Mouse (Mus musculus) neutrophil, adult 83 days (primary cell): ENCODE measurements around the gene Ankrd35. TPM values are rescaled to one million over a fixed set of nuclear protein-coding genes. Genes with fewer than 3 reads are reported as not detected.

Experiments
- total RNA-seq, 2 experiments: library from RNA; stranded (reverse); gene quantifications; one replicate each; pipeline ENCODE4 v1.2.4; 2023

The Ankrd35 gene
- total RNA-seq = not detected

GRCm38 (mm10) chr3:96669727-96670468 lies at the start of gene Ankrd35:
Gene Ankrd35, plus strand, starts transcription at chr3:96670131.

GRCm38 (mm10) chr3:96629729-96630600 lies 40.0 kb upstream of the Ankrd35 start, which contains the start of gene Rbm8a:
Gene Rbm8a, plus strand, starts transcription at chr3:96629933.

GRCm38 (mm10) chr3:96634928-96635879 lies 34.7 kb upstream of the Ankrd35 start, which contains the start of the genes Pex11b and Gm42957:
Gene Pex11b, plus strand, starts transcription at chr3:96635376.
Gene Gm42957, plus strand, starts transcription at chr3:96635474.

GRCm38 (mm10) chr3:96645018-96645649 lies 24.8 kb upstream of the Ankrd35 start, which contains the start of gene Itga10:
Gene Itga10, plus strand, starts transcription at chr3:96645584.

GRCm38 (mm10) chr3:96696198-96696765 lies 26.4 kb downstream of the Ankrd35 start, which contains the start of gene Pias3:
Gene Pias3, plus strand, starts transcription at chr3:96696384.

GRCm38 (mm10) chr3:96707903-96708683 lies 38.2 kb downstream of the Ankrd35 start, which contains the start of gene Nudt17:
Gene Nudt17, minus strand, starts transcription at chr3:96708562.

GRCm38 (mm10) chr3:96727343-96727827 lies 57.5 kb downstream of the Ankrd35 start, which contains the start of the genes Polr3c and Rnf115:
Gene Polr3c, minus strand, starts transcription at chr3:96727628.
Gene Rnf115, plus strand, starts transcription at chr3:96727664.

Other genes starting within 250 kb of the Ankrd35 start
- not detected for gene BC107364, start 217.8 kb upstream of the Ankrd35 start, total RNA-seq
- gene Hfe2, start 145.0 kb upstream of the Ankrd35 start, total RNA-seq = not detected
- 100 to 1,000 TPM; 373 to 405 TPM for gene Txnip, start 112.2 kb upstream of the Ankrd35 start, total RNA-seq
- gene Gm16253, start 93.1 kb upstream of the Ankrd35 start, total RNA-seq = not detected
- 10 to 100 TPM; 14.2 to 18.0 TPM for gene Polr3gl, start 76.0 kb upstream of the Ankrd35 start, total RNA-seq
- not detected for gene Ankrd34a, start 73.5 kb upstream of the Ankrd35 start, total RNA-seq
- under 1 TPM; 0.68 to 0.73 TPM for gene Lix1l, start 69.0 kb upstream of the Ankrd35 start, total RNA-seq
- 10 to 100 TPM; 49.4 to 49.5 TPM for gene Rbm8a, start 40.2 kb upstream of the Ankrd35 start, total RNA-seq
- 10 to 100 TPM; 12.7 to 14.2 TPM for gene Pex11b, start 34.8 kb upstream of the Ankrd35 start, total RNA-seq
- gene Gm42957, start 34.7 kb upstream of the Ankrd35 start, total RNA-seq = not detected
- gene Itga10, start 24.5 kb upstream of the Ankrd35 start, total RNA-seq = 1 to 10 TPM in 1 of 2 experiments, under 1 TPM in 1; 0.79 to 1.4 TPM
- gene Pias3, start 26.3 kb downstream of the Ankrd35 start, total RNA-seq = 10 to 100 TPM; 38.3 to 43.9 TPM
- gene Nudt17, start 38.4 kb downstream of the Ankrd35 start, total RNA-seq = 1 to 10 TPM; 1.1 TPM
- 10 to 100 TPM; 38.8 to 41.8 TPM for gene Polr3c, start 57.5 kb downstream of the Ankrd35 start, total RNA-seq
- 10 to 100 TPM; 62.1 to 65.0 TPM for gene Rnf115, start 57.5 kb downstream of the Ankrd35 start, total RNA-seq
- not detected for gene Pdzk1, start 159.2 kb downstream of the Ankrd35 start, total RNA-seq
- gene Cd160, start 159.2 kb downstream of the Ankrd35 start, total RNA-seq = not detected
- gene Gja5, start 234.6 kb downstream of the Ankrd35 start, total RNA-seq = under 1 TPM; 0.13 to 0.93 TPM
- 10 to 100 TPM; 10.8 TPM for gene Gpr89, start 235.2 kb downstream of the Ankrd35 start, total RNA-seq